Mouse (Mus musculus) thymus, adult 2 months (tissue): Measurements from ENCODE around the gene Borcs7. TPM values are rescaled to one million over a fixed set of nuclear protein-coding genes. Genes with fewer than 3 reads are reported as not detected.

Experiments
- DNase-seq: peaks from one replicate; pipeline ENCODE4 v3.0.0; 2021
- H3K27ac ChIP-seq: fragments of 200-500 bp; 2 replicates; pipeline ENCODE4 v1.5.1; 2012; ENCODE audit warnings: low read length, control low read depth; ENCODE audit not compliant: control insufficient read depth, insufficient read depth
- H3K27me3 ChIP-seq: fragments of 200-500 bp; 2 replicates; pipeline ENCODE4 v1.6.1; 2012; ENCODE audit warnings: mild to moderate bottlenecking, low read length, moderate library complexity, mixed read lengths; ENCODE audit not compliant: control insufficient read depth, insufficient read depth
- H3K36me3 ChIP-seq: fragments of 200-500 bp; 2 replicates; pipeline ENCODE4 v1.6.1; 2012; ENCODE audit warnings: mild to moderate bottlenecking, low read length, moderate library complexity; ENCODE audit not compliant: control insufficient read depth, insufficient read depth
- H3K4me1 ChIP-seq: fragments of 200-500 bp; replicated peaks from 2 replicates; pipeline ENCODE4 v1.6.1; 2012; ENCODE audit warnings: low read length; ENCODE audit not compliant: control insufficient read depth, insufficient read depth
- H3K4me3 ChIP-seq: fragments of 200-500 bp; 2 replicates; pipeline ENCODE4 v1.5.1; 2012; ENCODE audit warnings: mild to moderate bottlenecking, low read length, control low read depth, moderate library complexity; ENCODE audit not compliant: control insufficient read depth, insufficient read depth
- CTCF ChIP-seq: fragments of 200-500 bp; IDR thresholded peaks from 2 replicates; pipeline ENCODE4 v1.5.1; 2012; ENCODE audit warnings: mild to moderate bottlenecking, control low read depth, low read length, moderate library complexity, borderline replicate concordance; ENCODE audit not compliant: control insufficient read depth, poor library complexity, insufficient read depth; ENCODE audit errors: extremely low read depth
- POLR2A ChIP-seq: fragments of 200-500 bp; IDR thresholded peaks from 2 replicates; pipeline ENCODE4 v1.6.1; 2012; ENCODE audit warnings: mild to moderate bottlenecking, low read length, control low read depth, moderate library complexity; ENCODE audit not compliant: control insufficient read depth, poor library complexity, insufficient read depth; ENCODE audit errors: extremely low read depth
- WGBS: fragments of 180-500 bp; shearing (Covaris S2); methylation state at CpG from one replicate; pipeline ENCODE4 v1.1.7; 2018; 5-methylcytosine and 5-hydroxymethylcytosine counted together
- polyA plus RNA-seq: library from polyadenylated mRNA; depleted of rRNA; stranded (reverse); fragments of >200 nt; gene quantifications from 2 replicates; pipeline ENCODE4 v1.2.3, GENCODE M21; 2012

Borcs7 gene
- polyA plus RNA-seq, 1 experiment: 4.4 TPM

DNA sequence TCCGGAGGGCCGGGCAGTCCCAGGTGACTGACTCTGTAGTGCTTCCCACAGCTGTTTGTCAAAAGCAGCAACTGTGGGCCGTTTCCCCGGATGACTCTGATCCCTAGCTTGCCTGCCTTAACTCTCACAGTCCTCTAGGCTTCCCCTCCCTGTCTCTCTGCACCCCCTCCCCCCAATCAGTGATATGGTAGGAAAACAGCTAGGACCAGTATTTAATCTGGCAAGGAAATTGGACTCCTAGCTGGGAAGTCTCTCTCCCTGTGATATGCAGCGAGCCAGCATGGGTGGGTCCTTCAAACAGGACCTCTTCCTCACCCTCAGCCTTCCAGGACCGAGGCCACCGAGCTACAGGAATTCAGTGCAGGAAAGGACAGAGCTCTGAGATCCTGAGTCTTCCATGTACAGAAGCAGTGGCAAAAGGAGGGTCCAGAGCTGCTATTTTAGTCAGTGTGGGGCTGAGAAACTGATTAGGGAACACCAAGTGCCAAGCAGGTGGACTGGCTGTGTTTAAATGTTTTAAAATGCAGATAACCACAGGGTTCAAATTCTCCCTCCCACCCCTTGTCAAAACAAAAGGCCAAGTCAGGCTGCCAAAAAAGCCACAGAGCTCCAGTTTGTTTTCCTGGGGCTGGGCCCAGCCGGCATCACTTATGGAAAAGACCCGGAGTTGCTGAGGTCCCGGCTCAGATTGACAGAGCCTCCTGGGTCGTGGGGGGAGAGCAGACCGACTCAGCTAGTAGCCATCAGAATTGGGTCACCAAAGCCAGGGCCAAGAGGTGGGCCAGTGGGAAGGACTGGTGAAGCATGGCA is 44.7 kb upstream of the Borcs7 start:
- Histone ChIP-seq H3K27ac (peak overlapping the region; percentile 26; the same call in 1 of the 2 replicates), H3K4me1 (peaks cover 53% of the 10 kb centered on the region), H3K27me3 (no peaks in the 10 kb centered on the region), H3K36me3 (peaks cover 12% of the 10 kb centered on the region), H3K4me3 (no peak overlapping the region)
- TF ChIP-seq POLR2A: no peak
- no peak for TF ChIP-seq CTCF
- 88% methylated on average over 12 of the region's 12 CpGs for whole genome bisulfite sequencing
- DNase-seq: no peak

DNA sequence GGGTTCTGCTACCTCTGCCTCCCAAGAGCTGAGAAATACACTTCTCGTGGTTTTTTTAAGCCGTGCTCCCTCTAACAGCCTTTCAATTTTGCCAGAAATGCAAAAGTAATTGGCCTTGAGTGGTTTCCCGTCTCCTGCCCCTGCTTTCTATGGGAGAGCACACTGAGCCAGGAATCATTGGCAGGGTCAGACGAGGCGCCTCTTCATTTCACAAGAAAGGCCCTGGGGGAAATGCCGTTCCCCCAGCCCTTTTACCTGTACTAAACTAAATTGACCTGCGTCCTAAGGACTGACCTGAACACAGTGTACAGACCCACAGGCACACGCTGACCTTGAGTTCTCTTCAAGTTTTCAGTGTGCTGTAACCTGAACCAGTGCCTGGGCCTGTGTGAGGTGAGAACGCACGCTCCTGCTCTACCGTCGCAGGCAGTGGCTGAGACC is 43.6 kb upstream of the Borcs7 start:
- Histone ChIP-seq H3K27ac (peak overlapping the region; percentile 29; the same call in 1 of the 2 replicates), H3K4me3 (no peak overlapping the region), H3K36me3 (peaks cover 12% of the 10 kb centered on the region), H3K4me1 (peaks cover 48% of the 10 kb centered on the region), H3K27me3 (no peaks in the 10 kb centered on the region)
- no peak for DNase-seq
- WGBS: 69% methylated on average over 12 of the region's 12 CpGs
- TF ChIP-seq CTCF (no peak), POLR2A (no peak)

DNA sequence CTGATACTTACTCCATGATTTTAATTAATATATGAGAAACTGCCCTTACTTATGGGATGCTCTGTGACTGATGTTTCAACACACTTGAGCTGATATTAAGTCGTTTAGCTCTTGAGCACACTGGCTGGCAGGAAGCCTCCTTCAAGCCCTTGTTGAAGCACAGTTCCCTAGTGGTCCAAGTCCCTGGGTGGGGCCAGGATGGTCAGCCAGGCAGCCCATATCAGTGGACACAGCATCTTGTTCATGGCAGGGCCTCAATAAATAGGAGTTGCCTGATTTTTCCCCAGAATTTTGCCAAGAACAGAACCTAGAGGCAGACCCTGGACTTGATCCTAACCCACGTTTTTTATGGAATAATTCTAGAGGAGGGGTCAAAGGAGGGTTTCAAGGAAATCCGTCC is 42.5 kb upstream of the Borcs7 start:
- no peak overlapping the region for H3K4me3 ChIP-seq
- H3K27ac ChIP-seq: no peak overlapping the region
- H3K27me3 ChIP-seq: no peaks in the 10 kb centered on the region
- 83% methylated on average over 3 of the region's 3 CpGs for WGBS
- peaks cover 39% of the 10 kb centered on the region for H3K4me1 ChIP-seq
- TF ChIP-seq CTCF: no peak
- no peak for TF ChIP-seq POLR2A
- DNase-seq: no peak
- H3K36me3 ChIP-seq: peaks cover 12% of the 10 kb centered on the region

GRCm38 (mm10) chr19:46647850-46648249 is 41.9 kb upstream of the Borcs7 start:
- no peak overlapping the region for H3K27ac ChIP-seq
- TF ChIP-seq CTCF (no peak), POLR2A (no peak)
- no peak overlapping the region for H3K4me3 ChIP-seq
- 80% methylated on average over 8 of the region's 8 CpGs for WGBS
- DNase-seq: no peak
- no peaks in the 10 kb centered on the region for H3K27me3 ChIP-seq
- H3K36me3 ChIP-seq: peaks cover 12% of the 10 kb centered on the region
- H3K4me1 ChIP-seq: peaks cover 40% of the 10 kb centered on the region

DNA sequence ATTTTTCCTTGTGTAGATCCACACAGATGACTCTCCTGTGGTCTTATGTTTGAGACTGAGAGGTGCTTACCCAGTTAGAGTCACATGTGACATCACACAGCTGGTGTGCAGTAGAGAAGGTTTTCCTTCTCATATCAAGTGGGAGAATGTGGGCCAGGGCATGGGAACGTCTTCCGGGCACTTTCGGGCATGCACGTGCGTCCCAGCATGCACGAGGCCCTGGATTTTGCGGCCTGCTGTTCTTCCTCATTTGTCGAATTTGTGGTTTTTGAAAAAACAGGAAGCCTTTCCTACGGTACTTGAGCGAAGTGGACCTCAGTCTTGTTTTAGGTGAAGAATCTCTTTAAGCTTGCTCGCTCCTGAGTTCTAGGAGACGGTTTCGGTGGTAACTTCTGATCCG is 41.1 kb upstream of the Borcs7 start:
- Histone ChIP-seq H3K4me3 (no peak overlapping the region), H3K27ac (no peak overlapping the region), H3K36me3 (peaks cover 12% of the 10 kb centered on the region), H3K27me3 (no peaks in the 10 kb centered on the region), H3K4me1 (peaks cover 45% of the 10 kb centered on the region)
- no peak for TF ChIP-seq CTCF
- TF ChIP-seq POLR2A: no peak
- 60% methylated on average over 14 of the region's 14 CpGs for WGBS
- DNase-seq: no peak

DNA sequence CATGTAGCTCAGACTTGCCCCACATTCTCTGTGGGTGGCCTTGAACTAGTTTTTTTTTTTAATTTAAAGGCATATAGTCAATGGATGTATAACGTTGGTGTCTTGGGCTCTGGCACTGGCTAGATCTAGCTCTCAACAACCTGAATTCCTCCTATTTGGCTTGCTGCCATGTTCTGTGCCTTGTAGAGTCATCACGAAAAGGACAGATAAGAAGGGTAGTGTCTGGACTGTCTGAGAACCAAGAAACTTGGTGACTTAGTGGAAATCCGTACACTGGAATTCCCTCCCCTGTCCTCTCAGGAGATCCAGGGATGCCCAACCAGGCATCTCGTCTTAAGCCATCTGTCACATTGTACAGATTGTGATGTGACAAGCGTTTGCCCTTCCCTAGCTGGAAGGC is 36.5 kb upstream of the Borcs7 start:
- no peak overlapping the region for H3K4me3 ChIP-seq
- peak overlapping the region; percentile 92 for H3K27ac ChIP-seq
- no peaks in the 10 kb centered on the region for H3K27me3 ChIP-seq
- TF ChIP-seq CTCF: no peak
- no peak for TF ChIP-seq POLR2A
- peaks cover 34% of the 10 kb centered on the region for H3K4me1 ChIP-seq
- 45% methylated on average over 5 of the region's 5 CpGs for WGBS
- DNase-seq: no peak
- peaks cover 20% of the 10 kb centered on the region for H3K36me3 ChIP-seq

DNA sequence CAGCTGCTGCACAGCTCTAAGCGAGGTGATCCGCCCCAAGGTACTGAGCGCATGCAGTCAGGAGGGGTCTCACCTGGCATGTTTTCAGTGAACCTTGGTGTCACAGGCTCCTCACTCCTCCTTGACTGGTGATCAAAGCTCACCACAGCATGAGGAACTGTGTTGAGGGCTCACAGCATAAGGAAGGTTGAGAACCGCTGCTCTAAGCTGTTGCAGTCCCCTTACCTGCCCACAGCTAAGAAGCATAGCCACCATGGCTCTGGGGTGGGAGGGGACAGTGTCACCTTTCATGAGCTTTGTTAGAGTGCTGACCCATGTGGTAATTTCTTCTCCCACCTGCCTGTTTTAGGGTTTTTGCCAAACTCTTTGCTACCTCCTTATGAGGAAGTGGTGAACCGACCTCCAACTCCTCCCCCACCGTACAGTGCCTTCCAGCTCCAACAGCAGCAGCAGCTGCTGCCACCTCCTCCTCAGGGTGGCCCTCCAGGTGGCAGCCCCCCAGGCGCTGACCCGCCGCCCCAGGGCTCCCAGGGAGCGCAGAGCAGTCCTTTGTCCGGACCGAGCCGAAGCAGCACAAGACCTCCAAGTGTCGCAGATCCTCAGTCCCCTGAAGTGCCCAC is 36.0 kb upstream of the Borcs7 start:
- no peak; the same call in 1 of the 2 replicates for TF ChIP-seq CTCF
- TF ChIP-seq POLR2A: no peak
- peak; percentile 55 for DNase-seq
- no peaks in the 10 kb centered on the region for H3K27me3 ChIP-seq
- H3K4me3 ChIP-seq: no peak overlapping the region
- peak overlapping the region; percentile 92 for H3K27ac ChIP-seq
- 10% methylated on average over 14 of the region's 14 CpGs for WGBS
- H3K4me1 ChIP-seq: peaks cover 28% of the 10 kb centered on the region
- H3K36me3 ChIP-seq: peaks cover 20% of the 10 kb centered on the region
